Mouse (Mus musculus): Measurements from ENCODE around the gene Ceacam19. TPM values are rescaled to one million over a fixed set of nuclear protein-coding genes. Genes with fewer than 3 reads are reported as not detected.
"Not testable (repeated sequence)": the region's sequence is repeated elsewhere in the genome, so short reads cannot be mapped to it uniquely, and the experiment has no call there.

Gene Ceacam19
- total RNA-seq (2014; fragmentation: Nextera tagmentation): not detected in 2 replicates
- not detected in 2 replicates for total RNA-seq (2017)

- ATAC-seq (replicated peaks; ENCODE audit: poor library complexity, severe bottlenecking): peak; percentile 67
Observed at GRCm38 (mm10) chr7:19887849-19888248, at the start of gene Ceacam19. Gene Ceacam19 (minus strand): TSS chr7:19887965.

- no peak for ATAC-seq (replicated peaks; ENCODE audit: poor library complexity, severe bottlenecking)
Observed at GRCm38 (mm10) chr7:19937229-19937821, 49.6 kb upstream of the Ceacam19 start.

- ATAC-seq (replicated peaks; ENCODE audit: poor library complexity, severe bottlenecking): no peak
Observed at GRCm38 (mm10) chr7:19935961-19936360, 48.2 kb upstream of the Ceacam19 start.

DNA sequence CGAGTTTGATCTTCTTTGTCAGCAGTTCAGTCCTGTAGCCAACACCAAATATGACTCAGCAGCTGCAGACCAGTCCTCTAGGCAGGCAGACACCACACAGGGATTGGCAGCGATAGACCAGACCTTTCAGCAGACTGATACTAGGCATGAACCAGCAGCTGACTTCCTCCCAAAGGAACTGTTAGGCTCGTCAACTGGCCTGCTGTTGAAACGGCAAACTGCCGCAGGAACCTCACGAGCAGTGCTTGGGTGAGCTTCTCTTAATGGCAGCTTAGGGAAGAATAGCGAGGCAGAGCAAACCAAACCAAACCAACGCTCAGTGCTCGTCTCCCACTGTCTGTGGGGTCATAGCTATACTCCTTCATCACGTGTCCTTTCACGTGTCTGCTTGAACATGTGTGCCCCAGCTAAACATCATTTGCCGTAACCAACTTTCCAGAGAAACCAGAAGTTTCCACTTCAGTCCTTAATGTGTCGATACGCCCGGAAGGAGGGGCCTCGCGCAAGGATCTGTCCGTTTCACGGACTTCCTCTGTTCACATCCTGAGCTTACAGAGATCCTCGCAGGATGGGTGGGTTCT, 47.5 kb upstream of the Ceacam19 start:
- peak; percentile 49 for ATAC-seq (replicated peaks; ENCODE audit: poor library complexity, severe bottlenecking)

- ATAC-seq (replicated peaks; ENCODE audit: poor library complexity, severe bottlenecking): peak; percentile 52
Observed at GRCm38 (mm10) chr7:19932877-19933809, 45.4 kb upstream of the Ceacam19 start.

- ATAC-seq (replicated peaks; ENCODE audit: poor library complexity, severe bottlenecking): no peak
Observed at GRCm38 (mm10) chr7:19932133-19932876, 44.5 kb upstream of the Ceacam19 start.

GRCm38 (mm10) chr7:19930481-19930880, 42.7 kb upstream of the Ceacam19 start:
- not testable (repeated sequence) for ATAC-seq (replicated peaks; ENCODE audit: poor library complexity, severe bottlenecking)

- ATAC-seq (replicated peaks; ENCODE audit: poor library complexity, severe bottlenecking): no peak
Observed at GRCm38 (mm10) chr7:19928486-19928885, 40.7 kb upstream of the Ceacam19 start.

DNA sequence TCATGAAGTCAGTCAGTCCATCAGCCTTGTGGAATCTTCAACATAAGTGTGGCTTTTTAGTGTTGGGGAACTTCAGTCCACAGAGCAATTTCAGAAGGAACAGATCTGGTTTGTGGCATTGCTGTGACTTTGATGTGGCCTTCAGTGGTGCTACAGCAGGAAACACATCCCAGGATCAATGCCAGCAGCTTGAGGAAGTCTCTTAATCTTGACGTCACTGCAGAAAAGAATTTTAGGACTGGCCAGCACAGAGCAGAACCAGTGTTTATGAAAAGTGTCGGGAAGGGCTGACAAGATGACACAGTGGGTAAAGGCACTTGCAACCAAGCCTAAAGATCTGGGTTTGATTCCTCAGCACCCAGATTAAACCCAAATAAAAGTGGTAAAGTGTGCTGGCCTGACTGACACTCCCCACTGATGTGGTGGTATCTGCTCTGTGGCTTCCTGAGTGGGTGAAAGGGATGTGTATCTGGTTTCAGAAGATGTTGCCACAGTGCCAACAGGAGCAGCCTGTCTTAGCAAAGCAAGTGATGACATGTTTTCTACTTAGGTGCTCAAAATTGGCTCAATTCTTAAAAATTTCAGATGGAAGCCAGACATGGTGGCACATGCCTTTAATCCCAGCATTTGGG, 39.2 kb upstream of the Ceacam19 start:
- peak; percentile 70 for ATAC-seq (replicated peaks; ENCODE audit: poor library complexity, severe bottlenecking)

DNA sequence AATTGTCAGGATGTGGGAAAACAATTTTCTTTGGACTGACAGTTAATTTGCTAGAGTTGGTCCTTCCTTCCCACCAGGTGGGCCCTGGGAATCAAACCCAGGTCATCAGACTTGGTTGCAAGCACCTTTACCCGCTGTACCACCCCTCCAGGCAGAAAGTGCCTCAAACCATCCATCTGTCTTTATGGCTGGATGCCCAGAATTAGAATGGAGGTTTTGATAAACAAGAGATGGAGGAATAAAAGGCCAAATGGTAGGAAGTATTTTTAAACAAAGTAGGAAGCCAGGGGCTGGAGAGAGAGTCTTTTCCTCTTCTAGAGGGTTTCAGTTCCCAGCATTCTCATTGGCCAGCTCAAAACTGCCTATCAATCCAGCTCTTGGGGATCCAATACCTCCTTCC, 37.6 kb upstream of the Ceacam19 start:
- no peak for ATAC-seq (replicated peaks; ENCODE audit: poor library complexity, severe bottlenecking)

DNA sequence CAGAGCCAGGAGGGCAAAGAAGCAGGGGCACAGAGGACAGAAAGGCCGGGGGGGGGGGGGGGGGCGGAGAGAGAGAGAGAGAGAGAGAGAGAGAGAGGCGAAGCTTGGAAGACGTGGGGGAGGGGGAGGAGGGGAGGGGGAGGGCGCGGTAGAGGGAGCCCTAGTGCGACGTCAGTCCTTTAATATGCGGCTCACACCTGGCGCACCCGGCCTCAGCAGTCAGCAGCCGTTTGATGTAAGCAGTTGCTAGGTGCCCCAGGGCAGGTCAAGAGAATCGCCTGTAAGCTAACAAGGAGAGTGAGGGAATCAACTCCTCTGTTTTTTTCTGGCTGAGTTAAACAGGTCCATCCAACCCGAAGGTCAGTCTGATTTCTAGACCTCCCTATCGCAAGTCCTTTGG, 36.0 kb upstream of the Ceacam19 start:
- ATAC-seq (replicated peaks; ENCODE audit: poor library complexity, severe bottlenecking): no peak

DNA sequence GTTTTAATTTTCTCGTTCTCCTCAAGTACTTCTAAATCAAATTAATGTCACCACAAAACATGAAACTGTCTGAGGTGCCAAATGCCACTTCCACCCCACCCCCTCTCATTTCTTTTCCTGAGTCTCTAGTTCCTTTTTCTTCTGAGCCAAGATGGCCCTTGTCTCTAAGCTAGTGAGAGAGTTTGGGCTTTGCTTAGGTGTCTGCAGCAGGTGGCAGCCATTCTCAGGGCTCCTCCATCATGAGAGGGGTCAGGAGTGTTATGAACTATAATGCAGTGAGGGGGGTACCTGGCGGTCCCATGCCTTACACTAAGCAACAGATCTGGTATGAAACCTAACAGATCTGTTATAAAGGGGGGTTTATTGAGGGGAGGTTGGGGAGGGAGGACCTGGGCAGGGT, 35.6 kb upstream of the Ceacam19 start:
- ATAC-seq (replicated peaks; ENCODE audit: poor library complexity, severe bottlenecking): peak; percentile 42

DNA sequence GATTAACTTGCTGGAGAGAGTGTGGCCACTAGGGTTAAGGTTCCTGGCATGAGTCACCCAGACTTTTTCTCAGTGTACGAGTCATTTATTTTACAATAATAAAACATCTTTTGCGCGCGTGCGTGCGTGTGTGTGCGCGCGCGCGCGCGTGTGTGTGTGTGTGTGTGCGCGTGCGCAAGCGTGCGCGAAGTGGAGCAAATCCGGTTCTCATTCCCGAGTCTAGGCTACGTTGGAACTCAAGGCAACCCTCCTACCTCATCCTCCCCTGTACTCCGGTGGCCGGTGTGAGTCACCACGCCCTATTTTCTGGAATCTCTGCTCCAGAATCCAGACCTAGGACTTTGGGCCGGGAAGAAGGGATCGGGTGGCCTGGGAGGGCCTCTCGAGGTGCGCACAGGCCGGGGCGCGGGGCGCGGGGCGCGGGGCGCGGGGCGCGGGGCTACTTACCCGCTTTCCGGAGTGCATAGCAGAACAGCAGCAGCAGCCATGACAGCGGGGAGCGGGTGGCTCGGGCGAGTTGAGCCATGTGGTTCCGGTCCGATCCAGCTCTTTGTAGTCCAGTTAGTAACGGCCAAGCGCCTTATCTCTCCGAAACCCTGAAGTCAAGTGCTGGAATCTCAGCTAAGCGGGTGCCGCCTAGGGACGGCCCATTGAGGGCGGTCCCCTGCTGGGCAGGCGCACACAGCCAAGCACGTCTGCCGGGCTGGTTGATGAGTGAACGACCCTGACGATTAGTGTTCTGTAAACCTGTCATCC, 32.9 kb upstream of the Ceacam19 start, which contains the start of gene Pvr:
Gene Pvr (minus strand): TSS at position 655 of the 756 bp plus-strand sequence.
- peak; percentile 74 for ATAC-seq (replicated peaks; ENCODE audit: poor library complexity, severe bottlenecking)

GRCm38 (mm10) chr7:19920166-19920505, 32.4 kb upstream of the Ceacam19 start:
- ATAC-seq (replicated peaks; ENCODE audit: poor library complexity, severe bottlenecking): no peak

- no peak for ATAC-seq (replicated peaks; ENCODE audit: poor library complexity, severe bottlenecking)
Observed at GRCm38 (mm10) chr7:19914558-19914957, 26.8 kb upstream of the Ceacam19 start.

GRCm38 (mm10) chr7:19911695-19912524, 24.1 kb upstream of the Ceacam19 start:
- no peak for ATAC-seq (replicated peaks; ENCODE audit: poor library complexity, severe bottlenecking)

DNA sequence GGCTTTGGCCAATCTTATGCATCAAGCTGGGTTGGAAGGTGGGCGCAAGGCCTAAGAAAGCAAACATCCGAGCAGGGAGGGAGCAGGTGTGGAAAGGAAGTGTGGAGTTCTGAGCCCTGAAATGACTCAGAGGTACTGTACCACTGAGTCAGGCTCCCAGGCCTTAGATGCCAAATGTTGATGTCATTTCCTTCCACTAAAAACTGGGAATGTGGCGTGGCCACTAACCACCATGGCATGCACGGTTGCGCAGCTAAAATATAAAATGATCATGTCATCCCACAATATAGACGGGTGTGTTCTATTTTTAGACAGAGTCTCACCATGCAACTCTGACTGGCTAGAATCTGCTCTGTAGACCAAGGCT, 23.5 kb upstream of the Ceacam19 start:
- no peak for ATAC-seq (replicated peaks; ENCODE audit: poor library complexity, severe bottlenecking)

All from granulocyte monocyte progenitor cell, adult 5-6 weeks (primary cell).